Mouse (Mus musculus) hindbrain, embryonic 13.5 days (tissue): ENCODE data around the gene Gm21983. TPM values are rescaled to one million over a fixed set of nuclear protein-coding genes. Genes with fewer than 3 reads are reported as not detected.

Experiments used
- microRNA counts: library from miRNA; unstranded; fragments of <30 nt; microRNA quantifications from one replicate; lab custom pipeline; 2016
- microRNA-seq: library from miRNA; unstranded; fragments of <30 nt; microRNA quantifications from one replicate; pipeline ENCODE4, GENCODE M21; 2016
- polyA plus RNA-seq: library from polyadenylated mRNA; unstranded; fragments of >200 nt; fragmentation: Nextera tagmentation; extraction: Ambion mirVana; gene quantifications from 2 replicates; pipeline ENCODE4 v1.2.1, GENCODE M21; 2015

Gm21983 gene
- polyA plus RNA-seq, 1 experiment from 2014 or later, result 1.2 TPM

MicroRNAs encoded within 50 kb of the gene (microRNA counts, 519-probe panel; counts per million panel counts)
- 51.3 counts per million for microRNA mmu-miR-1191 (lab: Ali Mortazavi, UCI)

Small RNA genes within 50 kb of the gene (microRNA-seq; reads per million reads assigned to microRNA genes)
- 1.6 reads per million for gene Mir1191
- gene Mir3101, result not detected

Other genes with a start within 250 kb of the Gm21983 start
- not detected in 2 replicates for gene Cyp2a22, start 241.7 kb downstream of the Gm21983 start, polyA plus RNA-seq
- gene Cyp2a12, start 152.0 kb downstream of the Gm21983 start, polyA plus RNA-seq, result not detected in 2 replicates
- 0.12 TPM in 1 of 2 replicates, not detected in the other for gene Cyp2f2, start 61.2 kb downstream of the Gm21983 start, polyA plus RNA-seq
- 0.17 and 0.19 TPM in 2 replicates for gene Cyp2t4, start 27.4 kb downstream of the Gm21983 start, polyA plus RNA-seq
- 89.9 and 92.1 TPM in 2 replicates for gene Egln2, start 14.3 kb downstream of the Gm21983 start, polyA plus RNA-seq
- 119 and 123 TPM in 2 replicates for gene Rab4b, start 2.2 kb downstream of the Gm21983 start, polyA plus RNA-seq
- 10.8 and 11.3 TPM in 2 replicates for gene Mia, start 71 bp upstream of the Gm21983 start, polyA plus RNA-seq
- 3.5 and 4.5 TPM in 2 replicates for gene BC024978, start 14.7 kb upstream of the Gm21983 start, polyA plus RNA-seq
- 208 and 211 TPM in 2 replicates for gene Snrpa, start 15.2 kb upstream of the Gm21983 start, polyA plus RNA-seq
- gene Itpkc, start 47.6 kb upstream of the Gm21983 start, polyA plus RNA-seq, result 6.1 and 6.5 TPM in 2 replicates
- gene Coq8b, start 51.9 kb upstream of the Gm21983 start, polyA plus RNA-seq, result 23.8 and 24.9 TPM in 2 replicates
- gene Numbl, start 77.3 kb upstream of the Gm21983 start, polyA plus RNA-seq, result 48.4 and 49.6 TPM in 2 replicates
- gene Ltbp4, start 156.6 kb upstream of the Gm21983 start, polyA plus RNA-seq, result 5.4 and 6.0 TPM in 2 replicates
- 61.8 and 62.5 TPM in 2 replicates for gene Shkbp1, start 174.9 kb upstream of the Gm21983 start, polyA plus RNA-seq
- gene Gm20479, start 176.3 kb upstream of the Gm21983 start, polyA plus RNA-seq, result not detected in 2 replicates